Mouse (Mus musculus) layer of hippocampus, adult 18-20 months (tissue): ENCODE data around the gene Nlrc3. TPM values are rescaled to one million over a fixed set of nuclear protein-coding genes. Genes with fewer than 3 reads are reported as not detected.
"Not testable (repeated sequence)": the region's sequence is repeated elsewhere in the genome, so short reads cannot be mapped to it uniquely, and the experiment has no call there.

ENCODE experiments used
- DNase-seq, 2 experiments: peaks; one replicate each; pipeline ENCODE4 v3.0.0; 2022; ENCODE audit warnings: low spot score in 2 of 2
- long read RNA-seq: library from polyadenylated mRNA; stranded (forward); transcript quantifications from one replicate; pipeline ENCODE4 v2.0.0, GENCODE M21; 2021
- total RNA-seq, 2 experiments: library from RNA; stranded (reverse); gene quantifications; 2 replicates each; pipeline ENCODE4 v1.2.3; 2021

Nlrc3 gene
- 1 to 10 TPM; 1.6 to 1.8 TPM for total RNA-seq
- long read RNA-seq, partial matches to known transcripts: 1 of 1 reads
- long read RNA-seq, other reads (novel, unspliced or antisense): 0 of 1 reads

- DNase-seq: no peak
Measured at GRCm38 (mm10) chr16:3976251-3976671, at the start of gene Nlrc3. Nlrc3 (minus strand) TSS chr16:3976632.

DNA sequence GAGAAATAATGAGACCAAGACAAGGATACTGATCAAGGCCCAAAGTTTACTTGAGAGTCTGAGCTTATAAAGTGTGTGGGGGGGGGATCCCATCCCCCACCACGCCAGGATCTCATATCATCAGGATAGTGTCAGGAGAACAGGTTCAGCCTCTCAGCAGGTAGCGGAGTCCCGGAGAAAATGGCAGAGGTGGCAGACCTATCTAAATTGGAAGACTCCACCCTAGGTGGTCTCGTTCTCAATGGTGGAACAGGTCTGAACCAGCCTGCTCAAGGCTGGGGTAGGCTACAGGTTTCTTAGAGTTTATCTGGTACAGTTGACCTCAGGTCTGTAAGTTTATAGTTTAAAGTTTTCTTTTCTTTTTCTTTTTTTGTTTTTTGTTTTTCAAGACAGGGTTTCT is 46.3 kb upstream of the Nlrc3 start:
- DNase-seq: no peak

DNA sequence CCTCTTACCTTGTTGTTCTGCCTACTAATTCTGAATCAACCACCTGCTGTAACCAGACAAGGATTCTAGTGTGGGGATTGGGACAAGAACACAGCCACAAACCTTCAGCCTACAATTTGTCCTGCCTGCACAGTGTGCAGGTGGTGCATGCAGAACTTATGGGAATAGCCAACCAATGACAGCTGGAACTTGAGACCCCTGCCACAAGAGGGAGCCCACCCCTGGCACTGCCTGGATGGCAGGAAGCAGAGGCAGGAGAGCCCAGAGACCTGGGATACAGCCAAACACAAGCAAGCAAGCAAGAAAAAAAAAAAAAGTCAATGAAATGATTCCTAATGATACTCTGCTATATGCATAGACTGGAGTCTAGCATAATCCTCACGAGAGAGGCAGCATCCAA is 44.8 kb upstream of the Nlrc3 start:
- DNase-seq: no peak

- not testable (repeated sequence) for DNase-seq
Measured at GRCm38 (mm10) chr16:4017466-4017865, 41.0 kb upstream of the Nlrc3 start.

DNA sequence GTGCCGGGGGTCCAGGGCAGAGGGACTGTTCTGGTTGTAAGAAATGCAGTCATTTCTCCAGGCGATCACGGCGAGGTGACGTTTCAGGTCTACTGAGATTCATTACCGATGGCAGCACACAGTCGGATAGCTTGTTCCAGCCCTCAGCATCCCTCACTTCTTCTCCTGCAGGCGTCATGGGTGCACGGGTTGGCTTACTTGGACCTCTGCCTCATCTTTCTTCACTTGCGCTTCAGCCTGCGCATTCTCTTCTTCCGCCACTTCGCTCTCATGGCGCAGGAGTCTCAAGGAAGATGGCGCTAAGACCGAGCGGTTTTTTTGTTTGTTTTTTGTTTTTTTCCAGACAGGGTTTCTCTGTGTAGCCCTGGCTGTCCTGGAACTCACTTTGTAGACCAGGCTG is 40.4 kb upstream of the Nlrc3 start:
- not testable (repeated sequence) for DNase-seq

DNA sequence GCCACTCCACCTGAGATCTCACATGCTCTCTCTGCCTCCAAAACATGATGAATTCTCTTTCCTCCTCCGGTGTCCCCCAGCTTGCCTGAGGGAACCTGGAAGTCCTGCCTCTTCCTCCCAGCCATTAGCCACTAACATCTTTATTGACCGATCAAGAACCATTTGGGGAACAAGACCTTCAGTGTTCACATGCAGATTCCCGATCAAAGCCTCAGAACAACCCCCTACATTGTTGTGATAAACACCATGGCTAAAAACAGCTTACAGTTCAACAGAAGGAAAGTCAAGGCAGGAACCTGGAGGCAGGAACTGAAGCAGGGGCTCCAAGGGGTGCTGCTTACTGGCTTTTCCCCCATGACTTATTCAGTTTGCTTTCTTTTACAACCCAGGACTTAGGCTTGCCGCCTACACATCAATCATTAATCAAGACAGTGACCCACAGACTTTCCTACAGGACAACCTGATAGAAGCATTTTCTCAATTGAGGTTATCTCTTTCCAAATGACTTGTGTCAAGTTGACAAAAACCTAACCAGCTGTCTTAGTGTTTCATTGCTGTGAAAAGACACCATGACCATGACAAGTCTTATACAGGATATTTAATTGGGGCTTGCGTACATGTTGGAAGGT is 37.7 kb upstream of the Nlrc3 start:
- no peak for DNase-seq

- DNase-seq: no peak
Measured at GRCm38 (mm10) chr16:4012882-4013570, 36.6 kb upstream of the Nlrc3 start.

DNA sequence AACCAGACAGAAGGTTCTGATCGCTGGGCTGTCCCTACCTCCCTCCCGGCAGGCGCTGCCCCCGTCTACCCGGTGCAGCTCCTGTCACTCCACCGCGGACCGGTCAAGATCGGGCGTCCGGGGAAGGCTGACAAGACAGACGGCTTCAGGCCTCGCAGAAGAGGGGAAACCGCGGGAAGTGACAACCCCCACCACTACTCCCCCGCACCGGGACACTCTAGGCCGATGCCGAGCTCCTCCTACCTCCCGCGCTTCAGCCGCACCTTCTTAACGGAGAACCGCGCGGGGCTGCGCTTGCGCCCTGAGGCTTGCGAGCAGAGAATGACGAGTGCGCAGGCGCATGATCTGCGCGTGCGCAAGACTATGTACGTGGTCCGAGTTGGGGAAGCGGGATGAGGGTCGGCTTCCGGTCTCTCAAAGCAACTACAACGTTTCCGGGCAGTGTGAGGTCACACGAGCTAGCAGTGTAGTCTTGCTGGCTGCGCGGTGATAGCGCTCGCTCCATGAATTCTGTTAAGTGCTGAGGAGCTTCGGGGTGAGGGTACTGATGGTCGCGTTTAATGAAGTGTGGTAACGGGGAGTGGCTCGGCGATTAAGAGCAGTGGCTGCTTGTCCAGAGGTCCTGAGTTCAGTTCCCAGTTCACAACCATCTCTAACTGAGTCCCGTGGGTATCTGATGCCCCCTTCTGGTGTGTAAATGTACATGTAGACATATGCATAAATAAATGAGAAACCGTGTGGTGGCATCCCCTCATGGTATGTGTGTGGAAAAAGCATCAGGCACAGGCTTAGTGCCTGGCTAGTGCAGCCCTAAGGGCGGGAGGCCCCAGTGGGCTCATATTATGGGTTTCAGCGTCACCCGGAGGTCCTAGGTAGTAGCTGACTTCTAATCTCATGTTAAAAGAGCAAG is 27.3 kb upstream of the Nlrc3 start, which contains the start of gene Slx4:
TSS of gene Slx4 (minus strand) at position 282 of the 910 bp plus-strand sequence.
- peak; percentile 95 to 98 for DNase-seq

GRCm38 (mm10) chr16:3988410-3988809 is 12.0 kb upstream of the Nlrc3 start:
- DNase-seq: no peak

DNA sequence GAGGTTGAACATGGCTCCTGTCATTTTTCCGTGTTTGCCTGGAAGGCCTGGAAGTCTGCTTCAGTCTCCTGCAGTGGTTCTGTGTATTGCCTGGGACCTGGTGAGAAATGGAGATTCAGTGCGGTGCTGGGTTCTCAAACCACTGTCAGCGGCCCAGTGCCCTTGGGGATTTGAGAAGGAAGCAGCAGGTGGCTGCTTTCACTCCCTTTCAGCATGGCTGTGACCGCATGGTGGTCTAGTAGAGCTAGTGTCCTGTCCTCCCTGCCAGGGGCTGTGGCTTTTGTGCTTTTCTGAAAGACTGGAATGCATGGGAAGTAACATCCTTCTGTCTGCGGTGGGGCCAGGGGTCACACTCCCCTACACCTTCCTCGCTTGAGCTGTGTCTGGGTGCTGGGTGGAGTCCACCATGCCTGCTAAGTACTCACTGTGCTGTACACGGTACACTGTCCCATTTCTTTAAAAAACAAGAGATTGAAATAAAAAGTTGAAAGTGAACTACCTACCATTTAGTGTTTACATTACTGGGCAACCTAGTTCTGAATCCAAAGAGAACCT is 6.8 kb upstream of the Nlrc3 start:
- DNase-seq: no peak

GRCm38 (mm10) chr16:3982173-3982572 is 5.7 kb upstream of the Nlrc3 start:
- no peak for DNase-seq

DNA sequence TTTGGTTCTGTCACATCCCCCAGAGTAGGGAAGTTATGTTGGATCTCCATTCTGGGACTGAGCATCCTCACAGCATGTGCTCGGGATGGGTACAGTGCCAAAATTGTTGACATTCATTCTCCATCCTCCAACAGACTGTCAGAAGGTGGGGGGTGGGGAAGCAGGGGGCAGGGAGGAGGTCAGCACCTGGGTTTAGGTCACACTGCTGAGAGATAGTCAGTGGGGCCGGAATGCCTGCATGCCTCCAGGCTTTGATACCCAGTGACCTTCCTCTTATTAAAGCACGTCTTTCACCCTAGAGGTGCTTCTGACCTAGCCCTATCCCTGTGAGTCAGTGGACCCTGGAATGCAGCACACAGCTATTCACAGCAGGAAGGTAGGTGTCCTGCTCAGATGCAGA is 280 bp upstream of the Nlrc3 start:
- no peak for DNase-seq

DNA sequence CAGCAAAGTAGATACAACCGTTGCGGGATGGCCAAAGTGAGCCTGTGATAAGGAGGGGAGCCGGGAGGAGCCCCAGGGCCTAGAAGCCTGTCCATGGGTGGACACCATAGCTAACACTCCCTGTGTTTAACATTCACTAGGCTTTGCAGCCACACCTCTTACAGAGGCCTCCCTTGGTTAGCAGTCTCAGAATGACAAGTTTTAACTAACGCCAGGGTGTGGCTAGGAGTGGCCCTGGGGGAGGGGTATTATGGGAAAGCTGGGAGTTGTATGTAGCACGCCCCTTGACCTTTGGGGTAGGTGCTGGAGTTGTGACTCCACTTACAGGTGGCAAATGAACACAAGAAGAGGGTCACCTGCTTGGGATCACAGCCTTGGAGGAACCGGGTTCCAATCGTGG is 774 bp downstream of the Nlrc3 start:
- DNase-seq: no peak

GRCm38 (mm10) chr16:3974456-3974855 is 2.0 kb downstream of the Nlrc3 start:
- DNase-seq: not testable (repeated sequence)

GRCm38 (mm10) chr16:3965534-3965933 is 10.9 kb downstream of the Nlrc3 start:
- no peak for DNase-seq

DNA sequence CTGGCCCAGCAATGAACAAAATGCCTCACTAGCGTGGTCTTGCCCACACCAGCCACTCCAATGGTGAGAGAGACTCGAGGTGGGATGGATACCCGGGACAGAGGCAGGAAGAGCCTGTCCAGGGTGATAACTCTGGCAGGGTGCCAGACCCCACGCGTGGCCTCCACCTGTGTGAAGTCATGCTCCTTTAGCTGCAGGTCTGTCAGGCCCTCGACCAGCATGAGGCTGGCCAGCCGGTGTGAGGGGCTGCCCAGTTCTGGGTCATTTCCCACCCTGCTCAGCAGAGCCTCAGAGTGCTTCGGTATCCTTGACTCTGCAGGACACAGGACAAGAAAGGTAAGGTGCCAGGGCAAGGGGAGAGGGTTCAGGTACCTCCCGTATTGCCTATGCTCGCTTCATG is 11.4 kb downstream of the Nlrc3 start:
- DNase-seq: no peak

DNA sequence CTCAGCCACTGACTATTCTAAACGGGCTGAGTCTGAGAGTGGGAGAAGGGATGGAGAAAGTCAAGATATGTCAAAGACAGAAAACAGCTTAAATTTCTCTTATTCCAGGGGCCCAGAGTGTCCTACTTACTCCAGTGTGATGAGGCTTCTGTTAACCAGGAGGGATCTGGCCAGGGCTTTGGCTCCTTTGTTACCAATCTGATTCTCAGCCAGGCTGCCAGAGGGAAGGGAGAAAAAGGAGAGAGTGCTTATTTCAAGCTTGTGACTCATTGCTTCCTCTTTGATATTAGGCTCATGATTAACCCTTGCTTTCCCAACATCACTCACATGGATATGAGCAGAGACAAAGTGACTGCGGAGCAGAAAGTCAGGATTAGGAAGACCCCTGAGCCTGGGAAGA is 17.2 kb downstream of the Nlrc3 start:
- no peak for DNase-seq

GRCm38 (mm10) chr16:3956369-3956768 is 20.1 kb downstream of the Nlrc3 start:
- DNase-seq: no peak

- no peak for DNase-seq
Measured at GRCm38 (mm10) chr16:3951141-3951540, 25.3 kb downstream of the Nlrc3 start.

DNA sequence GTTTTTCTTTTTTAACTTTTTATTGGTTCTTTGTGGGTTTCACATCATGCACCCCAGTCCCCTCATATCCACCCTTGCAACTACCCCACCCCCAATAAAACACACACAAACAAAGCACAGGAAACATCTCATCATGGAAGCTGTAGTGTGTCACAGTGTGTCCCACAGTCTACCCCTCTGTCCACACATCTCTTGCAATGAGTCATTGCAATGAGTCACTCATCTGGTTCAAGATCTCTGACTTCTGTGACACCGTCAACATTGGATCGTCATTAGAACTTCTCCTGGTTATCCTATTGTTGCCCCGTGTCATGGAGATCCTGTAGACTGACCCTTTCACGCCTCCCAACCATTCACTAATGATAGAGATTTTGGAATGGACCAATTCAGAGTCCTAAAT is 41.7 kb downstream of the Nlrc3 start:
- no peak for DNase-seq

- no peak for DNase-seq
Measured at GRCm38 (mm10) chr16:3934091-3934490, 42.3 kb downstream of the Nlrc3 start.
